Mouse (Mus musculus): ENCODE data around the gene Lpin2. TPM values are rescaled to one million over a fixed set of nuclear protein-coding genes. Genes with fewer than 3 reads are reported as not detected.

Lpin2 gene
- polyA plus RNA-seq, 1 experiment from 2014 or later: 37.3 TPM

- H3K4me3 ChIP-seq (replicated peaks): no peak overlapping the region
- no peak overlapping the region for H3K4me2 ChIP-seq (replicated peaks)
- H3K9ac ChIP-seq: no peak overlapping the region
- no peaks in the 10 kb centered on the region for H3K36me3 ChIP-seq
- no peaks in the 10 kb centered on the region for H3K9me3 ChIP-seq (replicated peaks)
- ATAC-seq (ENCODE audit: insufficient number of reproducible peaks, low FRiP score, low TSS enrichment, low read depth): no peak
- no peaks in the 10 kb centered on the region for H3K4me1 ChIP-seq
- H3K27ac ChIP-seq (replicated peaks): no peak overlapping the region
- no peaks in the 10 kb centered on the region for H3K27me3 ChIP-seq
- 79% methylated on average over 1 of the region's 1 CpGs for WGBS
Measured at GRCm38 (mm10) chr17:71145248-71145961, 37.0 kb upstream of the Lpin2 start.

GRCm38 (mm10) chr17:71153356-71153755 is 29.0 kb upstream of the Lpin2 start:
- H3K4me1 ChIP-seq: no peaks in the 10 kb centered on the region
- no peak overlapping the region for H3K4me2 ChIP-seq (replicated peaks)
- H3K27ac ChIP-seq (replicated peaks): 0 out of 2 replicates have a peak overlapping the region, but pooled peaks have one; percentile 28
- 40% methylated on average over 4 of the region's 4 CpGs for WGBS
- H3K4me3 ChIP-seq (replicated peaks): no peak overlapping the region
- no peaks in the 10 kb centered on the region for H3K36me3 ChIP-seq
- no peaks in the 10 kb centered on the region for H3K9me3 ChIP-seq (replicated peaks)
- peak; percentile 60 for ATAC-seq (ENCODE audit: insufficient number of reproducible peaks, low FRiP score, low TSS enrichment, low read depth)
- no peak overlapping the region for H3K9ac ChIP-seq
- no peaks in the 10 kb centered on the region for H3K27me3 ChIP-seq

- Histone ChIP-seq H3K4me3 (replicated peaks) (no peak overlapping the region), H3K36me3 (no peaks in the 10 kb centered on the region), H3K4me1 (peaks cover 17% of the 10 kb centered on the region), H3K4me2 (replicated peaks) (no peak overlapping the region), H3K27me3 (no peaks in the 10 kb centered on the region), H3K9ac (no peak overlapping the region), H3K9me3 (replicated peaks) (no peaks in the 10 kb centered on the region), H3K27ac (replicated peaks) (no peak overlapping the region)
- 26% methylated on average over 1 of the region's 1 CpGs for WGBS
- ATAC-seq (ENCODE audit: insufficient number of reproducible peaks, low FRiP score, low TSS enrichment, low read depth): no peak
Measured at GRCm38 (mm10) chr17:71155271-71155670, 27.1 kb upstream of the Lpin2 start.

- peaks cover 22% of the 10 kb centered on the region for H3K4me1 ChIP-seq
- no peaks in the 10 kb centered on the region for H3K36me3 ChIP-seq
- H3K4me2 ChIP-seq (replicated peaks): 0 out of 2 replicates have a peak overlapping the region, but pooled peaks have one; percentile 6
- H3K9me3 ChIP-seq (replicated peaks): no peaks in the 10 kb centered on the region
- H3K27me3 ChIP-seq: no peaks in the 10 kb centered on the region
- ATAC-seq (ENCODE audit: insufficient number of reproducible peaks, low FRiP score, low TSS enrichment, low read depth): peak; percentile 76
- no peak overlapping the region for H3K4me3 ChIP-seq (replicated peaks)
- H3K27ac ChIP-seq (replicated peaks): peak overlapping the region; percentile 81
- WGBS: 5% methylated on average over 4 of the region's 4 CpGs
- no peak overlapping the region for H3K9ac ChIP-seq
Measured at GRCm38 (mm10) chr17:71159152-71159567, 23.2 kb upstream of the Lpin2 start.

- no peaks in the 10 kb centered on the region for H3K36me3 ChIP-seq
- H3K9me3 ChIP-seq (replicated peaks): no peaks in the 10 kb centered on the region
- H3K4me1 ChIP-seq: peaks cover 22% of the 10 kb centered on the region
- ATAC-seq (ENCODE audit: insufficient number of reproducible peaks, low FRiP score, low TSS enrichment, low read depth): peak; percentile 64; the same call in 1 of the 2 replicates
- H3K27ac ChIP-seq (replicated peaks): peak overlapping the region; percentile 81
- H3K4me3 ChIP-seq (replicated peaks): no peak overlapping the region
- H3K27me3 ChIP-seq: no peaks in the 10 kb centered on the region
- H3K9ac ChIP-seq: no peak overlapping the region
- WGBS: 26% methylated on average over 8 of the region's 8 CpGs
- H3K4me2 ChIP-seq (replicated peaks): 0 out of 2 replicates have a peak overlapping the region, but pooled peaks have one; percentile 6
Measured at GRCm38 (mm10) chr17:71159720-71160119, 22.6 kb upstream of the Lpin2 start.

- Histone ChIP-seq H3K4me2 (replicated peaks) (no peak overlapping the region), H3K27me3 (no peaks in the 10 kb centered on the region), H3K4me1 (peaks cover 22% of the 10 kb centered on the region), H3K9me3 (replicated peaks) (no peaks in the 10 kb centered on the region), H3K36me3 (no peaks in the 10 kb centered on the region), H3K27ac (replicated peaks) (peak overlapping the region; percentile 81), H3K4me3 (replicated peaks) (no peak overlapping the region), H3K9ac (no peak overlapping the region)
- ATAC-seq (ENCODE audit: insufficient number of reproducible peaks, low FRiP score, low TSS enrichment, low read depth): no peak
- WGBS: 64% methylated on average over 8 of the region's 8 CpGs
Measured at GRCm38 (mm10) chr17:71160244-71160995, 21.9 kb upstream of the Lpin2 start.

GRCm38 (mm10) chr17:71164991-71165390 is 17.4 kb upstream of the Lpin2 start:
- Histone ChIP-seq H3K27ac (replicated peaks) (no peak overlapping the region), H3K36me3 (no peaks in the 10 kb centered on the region), H3K4me3 (replicated peaks) (no peak overlapping the region), H3K27me3 (no peaks in the 10 kb centered on the region), H3K4me1 (peaks cover 8% of the 10 kb centered on the region), H3K9me3 (replicated peaks) (no peaks in the 10 kb centered on the region), H3K4me2 (replicated peaks) (no peak overlapping the region), H3K9ac (no peak overlapping the region)
- WGBS: 57% methylated on average over 6 of the region's 6 CpGs
- no peak for ATAC-seq (ENCODE audit: insufficient number of reproducible peaks, low FRiP score, low TSS enrichment, low read depth)

- H3K9ac ChIP-seq: no peak overlapping the region
- no peaks in the 10 kb centered on the region for H3K9me3 ChIP-seq (replicated peaks)
- no peak overlapping the region for H3K4me3 ChIP-seq (replicated peaks)
- H3K4me1 ChIP-seq: no peaks in the 10 kb centered on the region
- ATAC-seq (ENCODE audit: insufficient number of reproducible peaks, low FRiP score, low TSS enrichment, low read depth): no peak
- H3K4me2 ChIP-seq (replicated peaks): no peak overlapping the region
- H3K36me3 ChIP-seq: no peaks in the 10 kb centered on the region
- H3K27ac ChIP-seq (replicated peaks): no peak overlapping the region
- 77% methylated on average over 5 of the region's 5 CpGs for WGBS
- H3K27me3 ChIP-seq: no peaks in the 10 kb centered on the region
Measured at GRCm38 (mm10) chr17:71168205-71168815, 14.1 kb upstream of the Lpin2 start.

- Histone ChIP-seq H3K9me3 (replicated peaks) (no peaks in the 10 kb centered on the region), H3K9ac (no peak overlapping the region), H3K4me1 (no peaks in the 10 kb centered on the region), H3K27me3 (no peaks in the 10 kb centered on the region), H3K4me3 (replicated peaks) (no peak overlapping the region), H3K4me2 (replicated peaks) (no peak overlapping the region), H3K36me3 (no peaks in the 10 kb centered on the region), H3K27ac (replicated peaks) (no peak overlapping the region)
- no peak for ATAC-seq (ENCODE audit: insufficient number of reproducible peaks, low FRiP score, low TSS enrichment, low read depth)
- WGBS: 48% methylated on average over 9 of the region's 9 CpGs
Measured at GRCm38 (mm10) chr17:71168846-71169245, 13.5 kb upstream of the Lpin2 start.

GRCm38 (mm10) chr17:71169639-71170038 is 12.7 kb upstream of the Lpin2 start:
- H3K36me3 ChIP-seq: no peaks in the 10 kb centered on the region
- no peak overlapping the region for H3K4me3 ChIP-seq (replicated peaks)
- no peak overlapping the region for H3K27ac ChIP-seq (replicated peaks)
- no peak overlapping the region for H3K4me2 ChIP-seq (replicated peaks)
- H3K4me1 ChIP-seq: no peaks in the 10 kb centered on the region
- H3K27me3 ChIP-seq: no peaks in the 10 kb centered on the region
- H3K9ac ChIP-seq: no peak overlapping the region
- WGBS: 70% methylated on average over 1 of the region's 1 CpGs
- no peak for ATAC-seq (ENCODE audit: insufficient number of reproducible peaks, low FRiP score, low TSS enrichment, low read depth)
- no peaks in the 10 kb centered on the region for H3K9me3 ChIP-seq (replicated peaks)

GRCm38 (mm10) chr17:71171161-71171560 is 11.2 kb upstream of the Lpin2 start:
- no peak overlapping the region for H3K27ac ChIP-seq (replicated peaks)
- 94% methylated on average over 4 of the region's 4 CpGs for WGBS
- ATAC-seq (ENCODE audit: insufficient number of reproducible peaks, low FRiP score, low TSS enrichment, low read depth): no peak
- no peaks in the 10 kb centered on the region for H3K9me3 ChIP-seq (replicated peaks)
- H3K4me3 ChIP-seq (replicated peaks): no peak overlapping the region
- no peak overlapping the region for H3K9ac ChIP-seq
- H3K36me3 ChIP-seq: no peaks in the 10 kb centered on the region
- no peaks in the 10 kb centered on the region for H3K27me3 ChIP-seq
- no peaks in the 10 kb centered on the region for H3K4me1 ChIP-seq
- H3K4me2 ChIP-seq (replicated peaks): no peak overlapping the region

Data from embryonic facial prominence, embryonic 15.5 days (tissue).